Mouse (Mus musculus) spleen, adult 10 weeks (tissue): ENCODE data around the gene Actn2. TPM values are rescaled to one million over a fixed set of nuclear protein-coding genes. Genes with fewer than 3 reads are reported as not detected.

Source experiments
- polyA plus RNA-seq: library from polyadenylated mRNA; stranded (reverse); fragments of 350-450 nt; fragmentation: Illumina TruSeq; extraction: RNeasy Lipid Tissue Mini Kit (QIAGEN cat#74804); gene quantifications from one replicate; pipeline ENCODE4 v1.2.3, GENCODE M21; 2015; ENCODE audit warnings: low replicate concordance; ENCODE audit not compliant: insufficient read depth

Gene Actn2
- polyA plus RNA-seq: 1.4 TPM

DNA sequence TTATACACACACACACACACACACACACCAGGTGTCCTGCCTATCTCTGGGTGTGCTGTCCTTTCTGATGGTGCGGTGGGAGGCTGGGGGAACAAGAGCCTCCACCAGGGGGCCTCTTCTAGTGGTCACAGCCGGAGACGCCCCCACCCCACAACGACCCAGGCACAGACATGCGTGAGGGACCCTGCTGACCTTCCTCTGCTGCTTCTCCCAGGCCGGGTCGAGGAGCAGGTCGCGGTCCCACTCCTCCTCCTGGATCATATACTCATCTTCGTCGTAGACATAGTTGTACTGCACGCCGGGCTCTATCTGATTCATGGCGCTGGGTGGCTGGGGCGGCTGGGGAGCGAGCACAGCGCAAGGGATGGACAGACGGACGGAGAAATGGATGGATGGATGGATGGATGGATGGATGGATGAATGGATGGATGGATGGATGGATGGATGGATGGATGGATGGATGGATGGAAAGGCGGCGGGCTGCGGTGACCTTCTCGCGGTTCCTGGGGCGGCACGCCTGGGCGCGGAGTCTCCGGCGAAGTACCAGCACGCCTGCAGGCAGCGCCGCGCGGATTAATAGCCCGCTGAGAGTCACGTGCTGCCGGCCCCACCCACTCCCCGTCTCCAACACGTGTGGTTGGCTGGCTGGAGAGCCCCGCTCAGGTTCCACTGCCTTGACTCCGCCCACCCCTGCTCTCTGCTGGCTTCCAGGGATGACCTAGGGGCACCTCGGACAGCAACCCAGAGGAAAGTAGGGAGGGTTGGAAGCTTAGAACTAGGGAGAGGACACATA lies at the start of gene Actn2:
Actn2 (minus strand) TSS at position 578 of the 793 bp plus-strand sequence.

GRCm38 (mm10) chr13:12257391-12258380 lies 82.9 kb downstream of the Actn2 start, which contains the start of gene Mtr:
Gene Mtr, minus strand, starts transcription at chr13:12258113.

Other genes with a start within 250 kb of the Actn2 start
- gene Ryr2, start 233.8 kb downstream of the Actn2 start, polyA plus RNA-seq: 1.8 TPM
- gene Mtr, start 82.6 kb downstream of the Actn2 start, polyA plus RNA-seq: 27.7 TPM
- 57.3 TPM for gene Heatr1, start 54.3 kb upstream of the Actn2 start, polyA plus RNA-seq
- 151 TPM for gene Lgals8, start 124.2 kb upstream of the Actn2 start, polyA plus RNA-seq
- gene Edaradd, start 179.7 kb upstream of the Actn2 start, polyA plus RNA-seq: 11.2 TPM
- gene Ero1lb, start 225.1 kb upstream of the Actn2 start, polyA plus RNA-seq: 84.7 TPM